Mouse (Mus musculus): Measurements from ENCODE around the gene Klf13. TPM values are rescaled to one million over a fixed set of nuclear protein-coding genes. Genes with fewer than 3 reads are reported as not detected.

The Klf13 gene
- polyA plus RNA-seq, 1 experiment from 2014 or later: 32.0 TPM

DNA sequence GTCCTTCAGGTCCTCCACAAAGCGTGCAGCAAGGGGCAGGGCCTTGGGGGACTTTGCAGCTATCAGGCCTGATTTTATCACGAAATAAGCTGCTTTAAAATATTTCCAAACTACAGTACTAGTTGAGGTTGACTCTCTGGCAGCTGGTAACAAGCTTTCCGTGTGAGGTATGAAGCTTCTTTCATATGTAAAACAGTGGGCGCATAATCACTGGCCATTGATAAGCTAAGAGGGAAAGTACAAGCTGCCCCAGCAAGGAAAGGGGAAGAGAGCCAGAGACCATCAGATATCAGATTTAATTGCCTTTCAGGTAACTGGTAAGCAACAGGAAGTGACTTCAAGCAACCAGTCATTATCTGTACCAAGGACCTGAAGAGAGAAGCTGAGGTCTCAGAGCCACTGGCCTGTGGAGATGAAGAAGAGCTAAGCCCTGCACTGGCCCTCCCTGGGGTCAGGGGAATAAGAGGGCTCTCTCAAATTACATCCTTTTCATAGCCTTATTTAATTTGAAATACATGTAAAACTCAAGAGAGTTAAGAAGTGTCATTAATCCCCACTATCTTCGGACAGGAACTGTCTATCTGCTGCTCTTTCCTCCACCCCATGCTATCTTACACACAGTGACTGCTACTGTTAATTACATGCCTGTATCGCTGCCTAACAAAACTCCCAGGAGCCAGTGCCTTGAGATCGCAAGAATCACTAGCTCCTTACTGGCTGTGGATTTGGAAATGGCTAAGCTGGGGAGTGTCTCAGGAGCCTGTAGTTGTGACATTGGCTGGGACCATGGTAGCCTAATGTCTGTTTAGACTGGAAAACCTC is 13.6 kb upstream of the Klf13 start:
- no peaks in the 10 kb centered on the region for H3K36me3 ChIP-seq (ENCODE audit: control insufficient read depth, insufficient read depth, low read length)
- ATAC-seq (ENCODE audit: low FRiP score) (no peak), DNase-seq (ENCODE audit: low spot score, missing footprints) (no peak)
- H3K4me1 ChIP-seq (ENCODE audit: control insufficient read depth, insufficient read depth, low read length): peaks cover 23% of the 10 kb centered on the region
- H3K4me2 ChIP-seq: no peak overlapping the region
- H3K4me3 ChIP-seq (ENCODE audit: low read depth, low read length): no peak overlapping the region
- WGBS: 43% methylated on average over 7 of the region's 7 CpGs
- no peak overlapping the region for H3K9ac ChIP-seq (ENCODE audit: low read length)
- no peaks in the 10 kb centered on the region for H3K9me3 ChIP-seq (ENCODE audit: control insufficient read depth, low read length)
- no peaks in the 10 kb centered on the region for H3K27me3 ChIP-seq (ENCODE audit: control insufficient read depth, insufficient read depth, low read length)
- H3K27ac ChIP-seq (ENCODE audit: low read depth, low read length): no peak overlapping the region

DNA sequence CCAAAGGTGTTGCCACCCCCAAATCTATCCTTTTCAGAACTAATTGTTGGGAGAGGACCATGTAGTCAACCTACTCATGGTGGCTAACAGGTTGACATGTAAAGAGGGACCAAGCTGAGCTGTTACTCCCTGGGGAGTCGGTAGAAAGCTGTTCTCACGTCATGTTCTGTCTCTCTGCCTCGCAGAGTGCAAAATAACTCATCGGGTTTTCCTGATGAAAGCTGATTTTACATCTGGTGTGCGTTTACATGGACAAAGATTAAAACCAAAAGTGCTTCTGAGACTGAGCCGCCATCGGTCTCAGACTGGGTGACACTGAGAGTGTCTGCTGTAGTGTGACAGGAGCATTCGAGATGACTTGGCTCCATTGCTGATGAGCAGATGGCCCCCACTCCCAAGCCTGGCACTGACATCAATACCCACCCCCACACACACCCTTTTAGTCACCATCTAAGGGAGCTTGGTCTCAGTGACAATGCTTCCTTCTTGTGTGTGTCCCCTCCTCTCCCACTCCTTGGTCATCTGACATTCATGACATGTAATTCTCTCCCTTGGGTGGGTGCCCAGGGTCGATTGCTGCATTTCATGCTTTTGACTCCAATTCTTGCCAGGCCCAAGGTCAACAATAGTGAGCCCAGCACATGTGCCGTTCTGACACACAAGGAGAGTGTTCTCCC is 12.4 kb upstream of the Klf13 start:
- Histone ChIP-seq H3K27ac (ENCODE audit: low read depth, low read length) (no peak overlapping the region), H3K9ac (ENCODE audit: low read length) (no peak overlapping the region)
- 83% methylated on average over 10 of the region's 10 CpGs for WGBS

DNA sequence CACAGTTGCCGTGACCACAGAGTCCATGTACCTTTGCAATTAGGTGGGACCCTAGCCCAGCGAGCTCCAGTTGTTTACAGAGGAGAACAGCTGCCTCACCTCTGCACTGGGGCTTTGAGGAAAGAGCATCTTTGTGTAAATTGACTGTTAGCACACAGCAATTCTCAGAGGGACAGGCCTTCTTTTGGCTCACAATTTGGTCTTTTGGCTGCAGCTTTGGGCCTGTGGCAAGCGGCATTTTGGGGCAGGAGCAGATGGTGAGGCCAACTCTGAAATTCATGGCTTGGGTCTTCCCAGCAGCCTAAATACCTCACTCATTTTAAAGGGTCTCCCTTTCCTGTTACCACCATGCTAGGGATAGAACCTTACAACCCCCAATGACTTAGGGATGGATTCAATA is 10.5 kb upstream of the Klf13 start:
- DNase-seq (ENCODE audit: low spot score, missing footprints): no peak
- Histone ChIP-seq H3K27me3 (ENCODE audit: control insufficient read depth, insufficient read depth, low read length) (no peaks in the 10 kb centered on the region), H3K9me3 (ENCODE audit: control insufficient read depth, low read length) (no peaks in the 10 kb centered on the region), H3K4me1 (ENCODE audit: control insufficient read depth, insufficient read depth, low read length) (peaks cover 8% of the 10 kb centered on the region), H3K4me3 (ENCODE audit: low read depth, low read length) (no peak overlapping the region), H3K9ac (ENCODE audit: low read length) (no peak overlapping the region), H3K27ac (ENCODE audit: low read depth, low read length) (no peak overlapping the region), H3K36me3 (ENCODE audit: control insufficient read depth, insufficient read depth, low read length) (no peaks in the 10 kb centered on the region), H3K4me2 (no peak overlapping the region)
- ATAC-seq (ENCODE audit: low FRiP score): no peak
- WGBS: 84% methylated on average over 3 of the region's 3 CpGs

More for the DNA sequence above, 12.4 kb upstream of the Klf13 start:
- Histone ChIP-seq H3K4me1 (ENCODE audit: control insufficient read depth, insufficient read depth, low read length) (peaks cover 10% of the 10 kb centered on the region), H3K36me3 (ENCODE audit: control insufficient read depth, insufficient read depth, low read length) (no peaks in the 10 kb centered on the region), H3K4me3 (ENCODE audit: low read depth, low read length) (no peak overlapping the region), H3K27me3 (ENCODE audit: control insufficient read depth, insufficient read depth, low read length) (no peaks in the 10 kb centered on the region), H3K9me3 (ENCODE audit: control insufficient read depth, low read length) (no peaks in the 10 kb centered on the region), H3K4me2 (no peak overlapping the region)
- DNase-seq (ENCODE audit: low spot score, missing footprints) (peak; percentile 69), ATAC-seq (ENCODE audit: low FRiP score) (no peak)

DNA sequence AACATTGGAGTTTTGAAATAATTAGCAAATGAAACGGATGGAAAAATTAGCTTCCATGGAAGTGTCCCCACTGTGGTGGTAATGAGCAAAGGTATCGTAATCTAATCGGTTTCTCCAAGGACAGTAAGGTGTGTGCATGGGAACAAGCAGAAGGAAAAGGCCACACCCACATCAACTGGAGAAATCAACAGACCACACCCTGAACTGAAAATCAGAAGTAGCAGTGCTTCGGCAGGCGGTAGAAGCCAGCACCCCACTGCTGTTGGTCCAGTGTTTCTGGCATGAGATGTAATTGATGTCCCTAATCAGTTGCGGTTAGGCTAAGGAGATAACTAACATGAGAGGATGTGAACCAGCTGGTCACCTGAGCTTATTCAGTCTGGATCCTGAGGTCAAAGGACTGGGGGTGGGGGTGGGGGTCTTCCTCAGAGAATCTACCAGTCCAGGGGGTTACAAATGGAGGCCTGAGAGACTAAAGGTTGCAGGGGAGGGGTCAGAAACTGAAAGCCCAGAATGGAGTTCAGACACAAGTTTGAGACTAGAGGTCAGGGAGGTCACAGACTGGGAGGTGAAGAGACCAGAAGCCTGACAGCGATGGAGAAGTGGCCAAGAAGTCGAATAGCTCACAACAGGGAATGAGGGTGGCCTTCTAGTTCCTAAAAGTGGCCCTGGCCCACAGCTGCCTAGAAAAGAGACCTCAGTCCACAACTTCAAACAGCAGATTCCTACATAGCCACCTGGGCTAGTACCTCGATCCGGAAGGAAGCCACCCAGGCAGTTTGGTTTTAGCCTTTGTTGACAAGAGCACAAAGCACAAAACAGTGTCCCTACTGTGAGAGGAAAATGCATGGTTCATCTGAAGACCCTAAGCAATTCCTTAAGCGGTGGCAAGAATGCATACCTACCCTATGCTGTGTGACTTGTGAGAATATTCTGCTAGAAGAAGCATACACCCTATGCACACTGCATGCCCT is 9.1 kb upstream of the Klf13 start:
- 56% methylated on average over 11 of the region's 11 CpGs for WGBS
- no peak overlapping the region for H3K27ac ChIP-seq (ENCODE audit: low read depth, low read length)
- no peak overlapping the region for H3K4me2 ChIP-seq
- no peak overlapping the region for H3K4me3 ChIP-seq (ENCODE audit: low read depth, low read length)
- ATAC-seq (ENCODE audit: low FRiP score) (no peak), DNase-seq (ENCODE audit: low spot score, missing footprints) (no peak)
- no peaks in the 10 kb centered on the region for H3K9me3 ChIP-seq (ENCODE audit: control insufficient read depth, low read length)
- H3K4me1 ChIP-seq (ENCODE audit: control insufficient read depth, insufficient read depth, low read length): peaks cover 8% of the 10 kb centered on the region
- no peak overlapping the region for H3K9ac ChIP-seq (ENCODE audit: low read length)
- H3K27me3 ChIP-seq (ENCODE audit: control insufficient read depth, insufficient read depth, low read length): no peaks in the 10 kb centered on the region
- no peaks in the 10 kb centered on the region for H3K36me3 ChIP-seq (ENCODE audit: control insufficient read depth, insufficient read depth, low read length)

DNA sequence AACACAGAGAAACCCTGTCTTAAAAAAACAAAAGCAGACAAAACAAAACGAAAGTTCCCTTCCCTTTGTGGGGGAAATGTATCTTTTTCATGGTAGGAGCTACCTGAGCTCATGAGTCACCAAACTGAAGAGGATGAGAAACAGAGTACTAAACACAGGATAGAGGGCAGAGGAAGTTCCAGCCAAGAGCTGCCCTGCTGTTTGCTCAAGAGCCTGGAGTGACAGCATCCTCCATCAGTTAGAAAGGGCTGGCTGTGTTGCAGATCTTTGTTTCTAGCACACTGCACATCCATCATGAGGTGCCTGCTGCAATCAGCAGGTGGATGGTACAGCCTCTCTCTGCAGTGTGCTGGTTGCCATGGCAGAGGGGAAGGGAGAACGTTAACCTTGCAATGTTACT is 5.2 kb upstream of the Klf13 start:
- Histone ChIP-seq H3K4me2 (no peak overlapping the region), H3K27me3 (ENCODE audit: control insufficient read depth, insufficient read depth, low read length) (no peaks in the 10 kb centered on the region), H3K4me1 (ENCODE audit: control insufficient read depth, insufficient read depth, low read length) (peaks cover 7% of the 10 kb centered on the region), H3K9me3 (ENCODE audit: control insufficient read depth, low read length) (no peaks in the 10 kb centered on the region), H3K4me3 (ENCODE audit: low read depth, low read length) (no peak overlapping the region), H3K27ac (ENCODE audit: low read depth, low read length) (no peak overlapping the region), H3K9ac (ENCODE audit: low read length) (no peak overlapping the region), H3K36me3 (ENCODE audit: control insufficient read depth, insufficient read depth, low read length) (no peaks in the 10 kb centered on the region)
- DNase-seq (ENCODE audit: low spot score, missing footprints) (no peak), ATAC-seq (ENCODE audit: low FRiP score) (no peak)
- 58% methylated on average over 2 of the region's 2 CpGs for WGBS

DNA sequence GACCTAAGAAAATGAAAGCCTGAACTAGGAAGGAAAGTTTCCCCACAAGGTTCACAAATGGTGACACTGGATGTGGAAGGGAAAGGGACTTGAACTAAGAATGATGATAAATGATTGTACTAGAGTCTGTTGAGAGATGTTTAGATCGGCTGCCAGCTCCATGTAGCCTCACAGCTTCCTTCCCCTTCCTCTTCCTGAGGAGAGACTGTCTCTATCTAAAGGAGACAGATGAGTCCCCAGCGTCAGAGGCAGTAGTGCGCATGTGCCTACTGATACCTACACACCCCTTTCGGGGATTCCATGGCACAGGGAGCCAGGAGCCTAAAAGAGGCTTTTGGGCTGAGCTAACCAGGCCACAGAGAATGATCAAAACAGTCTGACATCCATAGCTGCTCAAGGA is 2.8 kb upstream of the Klf13 start:
- H3K9ac ChIP-seq (ENCODE audit: low read length): no peak overlapping the region
- DNase-seq (ENCODE audit: low spot score, missing footprints): no peak
- no peaks in the 10 kb centered on the region for H3K27me3 ChIP-seq (ENCODE audit: control insufficient read depth, insufficient read depth, low read length)
- no peak for ATAC-seq (ENCODE audit: low FRiP score)
- H3K9me3 ChIP-seq (ENCODE audit: control insufficient read depth, low read length): no peaks in the 10 kb centered on the region
- H3K4me1 ChIP-seq (ENCODE audit: control insufficient read depth, insufficient read depth, low read length): peaks cover 7% of the 10 kb centered on the region
- 79% methylated on average over 4 of the region's 4 CpGs for WGBS
- no peak overlapping the region for H3K4me3 ChIP-seq (ENCODE audit: low read depth, low read length)
- H3K4me2 ChIP-seq: no peak overlapping the region
- H3K36me3 ChIP-seq (ENCODE audit: control insufficient read depth, insufficient read depth, low read length): no peaks in the 10 kb centered on the region
- no peak overlapping the region for H3K27ac ChIP-seq (ENCODE audit: low read depth, low read length)

DNA sequence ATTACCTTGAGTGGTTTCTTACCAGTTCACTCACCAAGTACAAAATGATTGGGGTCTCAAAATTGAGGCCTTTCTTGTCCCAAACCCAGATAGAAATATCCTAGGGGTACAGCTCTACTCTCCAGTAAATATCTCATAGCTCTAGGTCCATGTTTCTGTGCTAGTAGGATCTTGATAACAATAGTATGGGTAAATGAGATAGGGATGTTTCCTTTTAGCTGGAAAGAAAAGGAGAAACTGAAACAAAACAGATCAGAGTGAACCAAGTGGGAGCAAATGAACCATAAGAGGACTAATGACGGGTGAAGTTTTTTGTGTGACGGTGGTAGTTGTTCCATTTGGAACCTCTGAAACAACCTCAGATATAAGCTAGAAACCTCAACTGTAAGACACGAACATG is 2.3 kb upstream of the Klf13 start:
- H3K9me3 ChIP-seq (ENCODE audit: control insufficient read depth, low read length): no peaks in the 10 kb centered on the region
- 87% methylated on average over 3 of the region's 3 CpGs for WGBS
- DNase-seq (ENCODE audit: low spot score, missing footprints) (no peak), ATAC-seq (ENCODE audit: low FRiP score) (no peak)
- H3K4me3 ChIP-seq (ENCODE audit: low read depth, low read length): no peak overlapping the region
- H3K36me3 ChIP-seq (ENCODE audit: control insufficient read depth, insufficient read depth, low read length): no peaks in the 10 kb centered on the region
- H3K27ac ChIP-seq (ENCODE audit: low read depth, low read length): no peak overlapping the region
- H3K4me2 ChIP-seq: no peak overlapping the region
- H3K9ac ChIP-seq (ENCODE audit: low read length): no peak overlapping the region
- no peaks in the 10 kb centered on the region for H3K27me3 ChIP-seq (ENCODE audit: control insufficient read depth, insufficient read depth, low read length)
- H3K4me1 ChIP-seq (ENCODE audit: control insufficient read depth, insufficient read depth, low read length): peaks cover 8% of the 10 kb centered on the region

DNA sequence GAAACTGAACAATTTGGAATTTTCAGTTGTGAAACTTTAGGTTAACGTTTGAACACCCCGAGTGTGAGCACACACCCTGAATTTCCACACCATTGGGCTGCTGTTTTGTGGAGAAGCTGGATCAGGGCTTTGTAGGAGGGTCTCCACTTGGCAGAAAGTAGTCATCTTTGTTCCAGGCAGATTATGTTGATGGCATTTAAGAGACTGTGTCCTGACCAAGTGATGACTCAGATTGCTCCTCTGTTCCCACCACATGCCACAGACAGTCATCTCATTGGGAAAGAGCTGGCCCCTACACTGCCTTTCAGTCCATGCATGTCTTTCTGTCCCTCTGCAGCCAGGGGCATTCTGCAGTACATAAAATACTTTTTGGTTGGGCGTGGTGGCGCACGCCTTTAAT is 1.6 kb upstream of the Klf13 start:
- WGBS: 91% methylated on average over 5 of the region's 5 CpGs
- no peaks in the 10 kb centered on the region for H3K9me3 ChIP-seq (ENCODE audit: control insufficient read depth, low read length)
- H3K4me1 ChIP-seq (ENCODE audit: control insufficient read depth, insufficient read depth, low read length): peaks cover 15% of the 10 kb centered on the region
- no peaks in the 10 kb centered on the region for H3K27me3 ChIP-seq (ENCODE audit: control insufficient read depth, insufficient read depth, low read length)
- no peak overlapping the region for H3K4me2 ChIP-seq
- DNase-seq (ENCODE audit: low spot score, missing footprints) (no peak), ATAC-seq (ENCODE audit: low FRiP score) (no peak)
- H3K9ac ChIP-seq (ENCODE audit: low read length): no peak overlapping the region
- H3K36me3 ChIP-seq (ENCODE audit: control insufficient read depth, insufficient read depth, low read length): no peaks in the 10 kb centered on the region
- H3K4me3 ChIP-seq (ENCODE audit: low read depth, low read length): no peak overlapping the region
- H3K27ac ChIP-seq (ENCODE audit: low read depth, low read length): no peak overlapping the region

All from midbrain, embryonic 11.5 days (tissue).